In the genomic region with DNA sequence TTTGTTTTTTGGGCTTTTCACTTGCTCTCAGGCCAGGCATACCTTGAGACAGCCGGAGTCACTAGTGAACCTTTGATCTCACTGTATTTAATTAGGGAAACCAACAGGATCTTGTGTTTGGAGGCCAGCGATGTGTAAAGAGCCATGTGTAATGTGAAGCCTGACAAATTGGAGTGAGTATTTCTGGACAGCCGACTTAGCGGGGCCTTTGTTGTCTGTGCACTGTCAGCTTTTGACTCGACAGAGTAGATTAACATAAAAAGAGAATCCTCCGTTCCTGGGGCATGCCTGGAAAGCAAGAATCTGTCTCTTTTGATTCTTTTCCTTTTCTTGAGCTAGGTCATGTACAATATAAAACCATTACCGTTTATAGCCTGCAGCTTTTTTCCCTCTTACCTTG, we compare ENCODE assay signal across 11 mouse cellular contexts.
A peak's percentile ranks its signal among the peaks of the same experiment; 100 is the strongest.
DNase-seq lines count a peak whose midpoint lies in the region; ATAC-seq and TF ChIP-seq lines count a peak whose summit lies in the region.
"Had no signal": no experiment of that assay in that cellular context is flagged by ENCODE, and none has a peak within 500 bp of the region (broad histone marks: within the 10 kb centered on the region; RNA-seq: fewer than 3 reads in every experiment).

No protein-coding gene starts in this region.

- no peaks in the 10 kb centered on the region for H3K9me3 ChIP-seq in neural tube, embryonic 11.5 days (ENCODE audit: control insufficient read depth, low read length)
- H3K9me3 ChIP-seq in forebrain, embryonic 16.5 days (ENCODE audit: control insufficient read depth, low read length) = no peaks in the 10 kb centered on the region
- no peaks in the 10 kb centered on the region for H3K9me3 ChIP-seq in midbrain, embryonic 10.5 days (replicated peaks)
- no peaks in the 10 kb centered on the region for H3K9me3 ChIP-seq in liver, postnatal 0 days (ENCODE audit: low read length)
- H3K9me3 ChIP-seq: embryonic facial prominence, embryonic 15.5 days had no signal

- H3K4me1 ChIP-seq in neural tube, embryonic 11.5 days (ENCODE audit: control insufficient read depth, insufficient read depth, low read length) = no peaks in the 10 kb centered on the region
- H3K4me1 ChIP-seq in forebrain, embryonic 16.5 days (replicated peaks; ENCODE audit: control insufficient read depth, insufficient read depth, low read length) = peaks cover 4% of the 10 kb centered on the region
- H3K4me1 ChIP-seq in midbrain, embryonic 10.5 days = peaks cover 16% of the 10 kb centered on the region
- H3K4me1 ChIP-seq in liver, postnatal 0 days (ENCODE audit: insufficient read depth) = no peaks in the 10 kb centered on the region
- H3K4me1 ChIP-seq: embryonic facial prominence, embryonic 15.5 days had no signal

- no peak overlapping the region for H3K4me3 ChIP-seq in neural tube, embryonic 11.5 days (ENCODE audit: low read depth, low read length)
- H3K4me3 ChIP-seq in forebrain, embryonic 16.5 days (replicated peaks; ENCODE audit: low read length) = no peak overlapping the region
- H3K4me3 ChIP-seq in midbrain, embryonic 10.5 days = no peak overlapping the region
- H3K4me3 ChIP-seq in liver, postnatal 0 days (ENCODE audit: low read depth, low read length) = no peak overlapping the region
- H3K4me3 ChIP-seq: embryonic facial prominence, embryonic 15.5 days had no signal

- 30% methylated on average over 7 of the region's 7 CpGs for WGBS in neural tube, embryonic 11.5 days
- WGBS in forebrain, embryonic 16.5 days = 3% methylated on average over 7 of the region's 7 CpGs
- WGBS in midbrain, embryonic 10.5 days = 15% methylated on average over 7 of the region's 7 CpGs
- 61% methylated on average over 7 of the region's 7 CpGs for WGBS in liver, postnatal 0 days (ENCODE audit: insufficient replicate concordance)

- H3K9ac ChIP-seq in neural tube, embryonic 11.5 days (ENCODE audit: low read length) = no peak overlapping the region
- H3K9ac ChIP-seq in forebrain, embryonic 16.5 days (replicated peaks; ENCODE audit: low read depth, low read length) = no peak overlapping the region
- no peak overlapping the region for H3K9ac ChIP-seq in liver, postnatal 0 days (replicated peaks)
- H3K9ac ChIP-seq: embryonic facial prominence, embryonic 15.5 days had no signal

- H3K36me3 ChIP-seq in neural tube, embryonic 11.5 days (ENCODE audit: control insufficient read depth, insufficient read depth, low read length) = no peaks in the 10 kb centered on the region
- H3K36me3 ChIP-seq in forebrain, embryonic 16.5 days (ENCODE audit: control insufficient read depth, insufficient read depth) = no peaks in the 10 kb centered on the region
- no peaks in the 10 kb centered on the region for H3K36me3 ChIP-seq in midbrain, embryonic 10.5 days
- H3K36me3 ChIP-seq in liver, postnatal 0 days (replicated peaks; ENCODE audit: insufficient read depth, low read length) = no peaks in the 10 kb centered on the region
- H3K36me3 ChIP-seq: embryonic facial prominence, embryonic 15.5 days had no signal

- peak; percentile 31 for DNase-seq in neural tube, embryonic 11.5 days (ENCODE audit: low spot score)
- no peak for DNase-seq in neural tube, embryonic 10.5 days (ENCODE audit: extremely low spot score, low spot score)
- peak; percentile 62 for DNase-seq in midbrain, embryonic 10.5 days (ENCODE audit: low spot score)
- no peak for DNase-seq in lung, postnatal 25 days (ENCODE audit: low spot score)
- no peak for DNase-seq in liver, postnatal 0 days
- no peak for DNase-seq in heart, postnatal 4 days
- no peak for DNase-seq in thymus, postnatal 25 days
- DNase-seq: gastrocnemius, postnatal 10 days; layer of hippocampus, adult 9-11 months had no signal

- no peak overlapping the region for H3K4me2 ChIP-seq in neural tube, embryonic 11.5 days (ENCODE audit: low read depth)
- no peak overlapping the region; the same call in 1 of the 2 replicates for H3K4me2 ChIP-seq in forebrain, embryonic 16.5 days (ENCODE audit: low read length)
- H3K4me2 ChIP-seq in liver, postnatal 0 days (ENCODE audit: low read depth, low read length) = no peak overlapping the region
- H3K4me2 ChIP-seq: embryonic facial prominence, embryonic 15.5 days had no signal

- H3K27me3 ChIP-seq in neural tube, embryonic 11.5 days (ENCODE audit: control insufficient read depth, insufficient read depth, low read length) = no peaks in the 10 kb centered on the region
- no peaks in the 10 kb centered on the region for H3K27me3 ChIP-seq in forebrain, embryonic 16.5 days (replicated peaks; ENCODE audit: control insufficient read depth, insufficient read depth, low read length)
- no peaks in the 10 kb centered on the region for H3K27me3 ChIP-seq in midbrain, embryonic 10.5 days (ENCODE audit: low read depth, poor library complexity, severe bottlenecking)
- H3K27me3 ChIP-seq in liver, postnatal 0 days (ENCODE audit: insufficient read depth, low read length) = no peaks in the 10 kb centered on the region
- H3K27me3 ChIP-seq: embryonic facial prominence, embryonic 15.5 days had no signal

- no peak overlapping the region for H3K27ac ChIP-seq in neural tube, embryonic 11.5 days (ENCODE audit: low read depth, low read length)
- no peak overlapping the region for H3K27ac ChIP-seq in forebrain, embryonic 16.5 days (ENCODE audit: low read length)
- H3K27ac ChIP-seq in midbrain, embryonic 10.5 days (replicated peaks) = no peak overlapping the region
- no peak overlapping the region for H3K27ac ChIP-seq in liver, postnatal 0 days (ENCODE audit: low read depth)
- H3K27ac ChIP-seq: embryonic facial prominence, embryonic 15.5 days had no signal

- peak; percentile 90 for ATAC-seq in neural tube, embryonic 11.5 days (ENCODE audit: insufficient read depth, low FRiP score, low TSS enrichment)
- ATAC-seq in forebrain, embryonic 16.5 days = peak; percentile 69
- no peak for ATAC-seq in liver, postnatal 0 days

- no peak for TF ChIP-seq EP300 in liver, postnatal 0 days (IDR thresholded peaks at IDR 0.05; ENCODE audit: low read depth)

- no peak for TF ChIP-seq CTCF in liver, postnatal 0 days (IDR thresholded peaks at IDR 0.05; ENCODE audit: low read depth)

Comparison
In these comparisons a context has a peak if more than half of its experiments do, and no peak if none do; other contexts are left out.
1. DNase-seq: peak in neural tube, embryonic 11.5 days (single experiment) and midbrain, embryonic 10.5 days (single experiment); none in neural tube, embryonic 10.5 days (single experiment), lung, postnatal 25 days (single experiment), liver, postnatal 0 days (single experiment), heart, postnatal 4 days (single experiment) and thymus, postnatal 25 days (single experiment).